Mouse (Mus musculus): ENCODE data around the gene Zfp462.

- TF ChIP-seq CTCF (IDR thresholded peaks at IDR 0.05; ENCODE audit: low read depth, low read length), result no peak
- no peak for TF ChIP-seq TAL1 (conservative IDR thresholded peaks at IDR 0.05; ENCODE audit: low read depth, low read length)
Measured at GRCm38 (mm10) chr4:54950136-54950535, 5.3 kb downstream of the Zfp462 start.

All from G1E (cell line).